Mouse (Mus musculus) retina, embryonic 14.5 days (tissue): ENCODE data around the gene Myo10.

Experiments
- DNase-seq: peaks from one replicate; pipeline ENCODE4 v3.0.0-alpha.2; 2015; ENCODE audit warnings: low spot score

The Myo10 gene

GRCm38 (mm10) chr15:25801726-25802125 lies 179.4 kb downstream of the Myo10 start:
- peak; percentile 39 for DNase-seq

DNA sequence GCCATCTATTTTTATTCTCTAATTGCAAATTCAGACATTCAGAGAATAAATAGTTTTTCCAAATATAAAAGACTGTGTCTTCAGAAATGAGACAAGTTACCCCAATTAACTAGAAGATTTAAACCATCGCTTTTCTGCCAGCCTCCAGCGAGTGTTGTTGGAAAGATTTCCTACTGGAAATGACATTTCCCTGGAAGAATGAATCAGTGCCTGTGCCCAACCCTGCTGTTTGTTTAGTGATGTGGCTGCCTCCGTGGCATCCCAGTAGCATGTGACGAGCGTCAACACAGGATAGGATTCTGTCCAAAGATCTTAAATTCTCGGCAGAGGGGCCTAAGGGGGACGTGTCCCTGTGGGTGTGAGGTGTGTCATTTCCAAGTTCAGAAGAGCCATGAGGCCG lies 179.9 kb downstream of the Myo10 start:
- DNase-seq: no peak

- DNase-seq: no peak
These were observed 180.8 kb downstream of the Myo10 start for GRCm38 (mm10) chr15:25803111-25803510.

DNA sequence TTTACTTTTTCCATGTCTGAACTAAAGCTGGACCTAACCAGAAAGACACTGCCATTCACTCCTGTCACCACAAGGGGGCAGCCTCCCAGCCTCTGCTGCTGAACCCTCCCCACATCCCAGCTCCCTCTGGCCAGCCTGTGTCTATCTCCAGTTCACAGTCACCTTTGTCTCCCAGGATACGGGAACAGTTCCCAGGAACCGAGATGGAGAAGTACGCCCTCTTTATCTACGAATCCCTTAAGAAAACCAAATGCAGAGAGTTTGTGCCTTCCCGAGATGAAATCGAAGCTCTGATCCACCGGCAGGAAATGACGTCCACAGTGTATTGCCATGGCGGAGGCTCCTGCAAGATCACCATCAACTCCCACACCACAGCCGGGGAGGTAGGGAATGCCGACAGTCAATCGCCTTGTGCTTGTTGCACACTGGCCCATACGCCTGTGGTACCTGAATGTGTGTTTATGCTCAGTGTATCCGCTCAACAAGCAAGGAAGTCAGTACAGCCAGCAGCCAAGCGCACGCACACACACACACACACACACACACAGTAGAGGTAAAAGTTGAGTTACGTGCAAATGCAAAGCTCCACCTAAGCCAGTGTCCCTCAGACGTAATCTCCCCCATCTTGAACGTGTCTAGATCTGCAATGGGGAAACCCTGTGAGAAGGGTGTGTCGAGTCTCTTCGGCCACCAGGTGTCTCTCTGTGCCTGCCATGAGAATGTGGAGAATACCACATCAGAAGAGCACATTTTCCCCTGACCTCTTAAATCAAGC lies 183.2 kb downstream of the Myo10 start:
- peak; percentile 80 for DNase-seq

GRCm38 (mm10) chr15:25806363-25806762 lies 184.0 kb downstream of the Myo10 start:
- DNase-seq: no peak

- no peak for DNase-seq
These were observed 184.6 kb downstream of the Myo10 start for GRCm38 (mm10) chr15:25806878-25807277.

- no peak for DNase-seq
These were observed 186.5 kb downstream of the Myo10 start for GRCm38 (mm10) chr15:25808677-25809460.

DNA sequence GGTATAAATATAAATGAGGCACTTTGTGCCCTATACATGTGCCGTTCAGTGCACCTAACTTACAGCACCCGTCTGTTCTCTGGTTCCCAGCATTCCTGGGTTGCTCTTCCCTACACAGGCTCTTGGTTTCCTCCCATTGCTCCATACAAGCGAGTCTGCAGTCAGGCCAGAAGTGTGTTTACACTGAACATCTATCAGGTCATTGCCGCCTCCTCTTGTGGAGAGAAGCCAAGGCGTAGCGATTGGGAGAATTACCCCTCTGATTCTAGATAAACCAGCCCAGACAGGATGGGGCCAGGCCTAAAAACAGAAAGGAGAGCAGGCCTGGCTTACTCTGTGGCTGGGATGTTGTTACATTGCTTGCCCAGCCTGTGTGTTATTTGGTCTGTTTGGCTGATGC lies 187.3 kb downstream of the Myo10 start:
- no peak for DNase-seq

GRCm38 (mm10) chr15:25811834-25812250 lies 189.5 kb downstream of the Myo10 start:
- DNase-seq: no peak

- no peak for DNase-seq
These were observed 190.2 kb downstream of the Myo10 start for GRCm38 (mm10) chr15:25812479-25812878.

GRCm38 (mm10) chr15:25814535-25814934 lies 192.2 kb downstream of the Myo10 start:
- no peak for DNase-seq

- DNase-seq: no peak
These were observed 194.9 kb downstream of the Myo10 start for GRCm38 (mm10) chr15:25817191-25817590.

DNA sequence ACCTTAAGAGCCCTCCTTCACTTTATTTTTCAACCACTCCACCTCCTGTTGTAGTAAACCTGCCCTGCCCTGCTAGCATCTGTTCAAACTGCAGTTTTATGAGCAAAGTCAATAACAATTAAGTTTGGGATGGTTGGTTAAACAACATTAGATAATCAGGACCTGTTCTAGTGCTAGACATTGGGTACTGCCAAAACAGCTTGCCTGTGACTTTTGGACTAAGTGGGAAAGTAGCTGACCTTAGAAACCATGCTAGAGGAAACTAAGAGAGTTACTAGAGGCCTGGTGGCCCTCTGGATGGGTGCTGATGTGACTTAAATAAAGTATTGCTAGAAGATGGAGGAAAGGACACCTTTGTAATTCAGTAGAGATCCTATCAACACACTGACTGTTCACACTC lies 199.7 kb downstream of the Myo10 start:
- no peak for DNase-seq

DNA sequence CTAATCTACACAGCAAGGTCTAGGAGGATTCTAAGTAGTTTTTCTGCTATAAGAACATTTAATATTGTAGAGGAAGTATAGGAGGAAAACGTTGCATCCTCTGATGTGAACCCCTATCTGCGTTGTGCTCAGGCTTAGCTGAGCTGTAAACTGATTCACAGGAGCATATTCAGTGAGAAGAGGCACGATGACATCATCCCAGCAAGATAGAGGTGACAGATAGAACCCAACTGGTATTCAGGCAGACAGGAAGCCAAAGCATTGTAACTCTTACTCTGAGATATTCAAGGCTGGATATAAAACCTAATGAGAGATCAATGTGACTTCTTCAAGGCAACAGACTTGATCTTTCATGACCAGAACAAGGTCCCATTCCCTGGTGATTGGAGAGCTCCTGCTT lies 200.3 kb downstream of the Myo10 start:
- no peak for DNase-seq

DNA sequence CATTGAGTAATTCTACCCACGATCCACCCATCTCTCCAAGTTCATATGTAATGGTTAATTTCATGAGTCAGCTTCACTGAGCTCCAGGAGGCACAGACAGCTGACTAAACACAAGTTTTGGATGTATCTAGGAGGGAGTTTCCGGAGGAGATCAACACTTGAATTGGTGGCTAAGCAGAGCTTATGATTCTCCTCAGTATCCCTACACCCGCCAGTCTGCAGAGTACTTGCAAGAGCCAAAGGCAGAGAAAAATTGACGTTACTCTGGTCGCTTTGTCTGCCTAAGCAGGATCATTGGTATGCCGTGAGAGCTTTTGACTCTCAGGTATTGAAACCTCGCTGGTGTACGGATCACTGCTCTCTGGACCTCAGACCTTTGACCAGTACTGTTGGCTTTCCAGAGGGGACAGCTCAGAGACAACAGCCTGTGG lies 204.2 kb downstream of the Myo10 start:
- no peak for DNase-seq

DNA sequence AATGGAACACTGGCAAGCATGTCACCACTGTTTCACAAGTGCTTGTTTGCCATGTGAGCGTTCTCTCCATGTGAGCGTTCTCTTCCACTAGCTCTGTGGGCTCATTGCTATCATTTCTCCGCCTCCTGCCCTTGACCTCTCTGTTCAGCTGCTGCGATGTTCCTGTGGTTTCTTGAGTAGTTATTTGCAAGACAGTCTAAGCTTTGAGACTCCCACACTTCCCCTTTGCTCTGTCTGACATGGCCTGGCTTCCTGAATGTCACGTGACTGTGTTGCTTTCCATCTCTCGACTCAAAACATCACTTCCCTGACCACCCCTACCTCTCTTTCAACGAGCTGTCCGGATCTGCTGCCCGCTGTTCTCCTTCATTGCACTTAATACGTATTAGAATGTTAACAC lies 206.1 kb downstream of the Myo10 start:
- no peak for DNase-seq

- DNase-seq: no peak
These were observed 208.1 kb downstream of the Myo10 start for GRCm38 (mm10) chr15:25830426-25830825.

- DNase-seq: no peak
These were observed 212.0 kb downstream of the Myo10 start for GRCm38 (mm10) chr15:25834282-25834681.

DNA sequence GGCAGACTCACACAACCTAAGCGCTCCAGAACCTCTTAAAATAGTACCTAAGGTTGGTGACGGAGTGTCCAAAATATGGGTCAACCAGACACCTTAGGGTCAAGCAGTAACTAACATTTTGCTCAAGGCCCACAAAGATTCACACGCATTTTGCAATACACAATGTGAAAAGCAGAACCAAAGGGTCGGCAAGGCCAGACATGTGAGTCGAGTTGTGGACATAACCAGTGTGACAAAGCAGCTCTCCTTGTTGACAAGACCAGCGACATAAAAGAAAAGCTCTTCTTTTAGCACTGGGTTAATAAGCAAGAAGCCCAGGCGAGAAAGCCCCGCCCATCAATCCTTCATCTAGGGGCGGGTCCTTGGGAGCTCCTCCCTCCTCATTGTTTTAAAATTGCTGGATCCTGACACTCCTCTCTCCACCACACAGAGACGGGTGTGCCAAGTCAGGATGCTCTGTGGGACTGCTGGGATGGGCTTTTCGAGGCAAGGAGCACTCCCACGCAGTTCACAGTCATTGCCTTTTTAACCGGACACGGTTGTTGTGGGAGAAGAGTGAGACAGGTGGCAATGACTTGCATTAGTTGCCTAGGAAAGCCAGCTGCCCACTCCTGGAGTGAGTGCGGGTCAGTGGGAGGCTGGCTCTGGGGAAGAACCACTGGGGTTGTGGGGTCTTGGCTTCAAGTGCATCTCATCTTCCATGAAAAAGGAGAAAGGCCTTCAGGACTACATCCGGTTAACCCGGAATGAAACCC lies 212.8 kb downstream of the Myo10 start:
- DNase-seq: no peak

DNA sequence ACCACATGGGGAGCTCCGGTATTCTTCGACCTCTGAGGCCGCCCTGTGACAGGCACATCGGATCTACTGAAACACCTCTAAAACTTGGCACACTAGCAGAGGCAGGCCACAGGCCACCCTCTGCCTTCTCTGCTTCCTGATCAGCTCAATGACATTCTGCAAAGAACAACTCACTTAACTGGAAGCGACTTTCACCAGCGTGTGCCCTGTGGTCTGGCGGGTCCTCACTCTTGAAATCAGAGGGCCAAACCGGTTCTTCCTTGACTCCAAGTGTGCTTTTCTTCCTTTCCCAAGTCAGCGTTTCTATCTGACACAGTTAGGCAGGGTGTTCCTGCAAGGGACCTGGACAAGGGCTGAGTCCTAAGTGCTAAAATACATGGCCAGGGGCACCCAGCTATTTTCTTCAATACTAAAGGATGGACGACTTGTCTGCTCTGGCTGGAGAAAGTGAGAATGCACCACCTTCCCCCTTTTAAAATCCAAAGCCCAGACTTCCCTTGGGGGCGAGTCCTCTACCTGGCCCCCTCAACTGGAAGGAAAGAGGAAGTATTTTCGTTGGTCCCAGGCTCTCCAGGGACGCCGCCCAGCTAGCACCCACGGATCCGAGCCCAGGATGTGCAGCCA lies 220.2 kb downstream of the Myo10 start:
- no peak for DNase-seq

DNA sequence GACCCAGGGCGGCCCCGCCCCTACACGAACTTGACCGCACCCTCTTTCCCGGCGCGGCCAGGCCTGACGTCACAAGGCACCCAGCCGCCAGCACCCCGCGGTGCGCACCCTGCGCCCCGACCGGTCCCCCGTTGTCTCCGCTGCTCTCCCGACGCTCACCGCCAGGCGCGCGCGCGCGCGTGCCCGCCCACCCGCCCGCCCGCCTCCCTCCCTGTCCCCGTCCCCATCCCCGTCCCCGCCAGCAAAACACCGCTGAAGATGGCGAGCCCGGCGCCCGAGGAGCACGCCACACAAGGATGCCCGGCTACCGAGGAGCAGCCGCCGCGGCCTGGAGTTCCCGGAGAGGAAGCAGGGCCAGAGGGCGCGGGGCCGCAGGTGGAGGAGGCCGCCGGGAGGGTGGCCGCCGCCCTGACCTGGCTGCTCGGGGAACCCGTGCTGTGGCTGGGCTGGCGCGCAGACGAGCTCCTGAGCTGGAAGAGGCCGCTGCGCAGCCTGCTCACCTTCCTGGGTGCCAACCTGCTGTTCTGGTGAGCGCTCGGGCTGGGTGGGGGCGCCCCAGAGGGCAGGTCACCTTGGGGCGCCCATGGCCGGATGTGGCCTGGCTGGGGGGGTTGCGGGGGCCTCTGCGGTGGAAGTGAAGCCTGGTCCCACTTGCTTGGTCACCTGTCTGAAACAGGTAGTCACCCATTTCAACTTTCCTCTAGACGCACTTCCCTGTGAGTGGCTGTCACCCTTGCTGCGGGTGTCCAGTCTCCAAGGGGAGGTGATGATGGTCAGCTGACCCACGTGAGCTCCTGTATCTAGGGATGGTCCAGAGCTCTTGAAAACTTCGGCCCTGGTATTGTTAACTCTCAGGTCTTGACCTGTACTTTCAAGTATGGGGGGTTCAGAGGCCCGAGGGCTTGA lies 221.0 kb downstream of the Myo10 start, which contains the start of gene Retreg1:
Gene Retreg1 (plus strand): TSS at position 95 of the 906 bp plus-strand sequence.
- DNase-seq: peak; percentile 61
